Mouse (Mus musculus) liver, embryonic 12.5 days (tissue): ENCODE measurements around the gene Sf3b1. TPM values are rescaled to one million over a fixed set of nuclear protein-coding genes. Genes with fewer than 3 reads are reported as not detected.
"Not testable (repeated sequence)": the region's sequence is repeated elsewhere in the genome, so short reads cannot be mapped to it uniquely, and the experiment has no call there.

Experiments
- ATAC-seq: fragments of 200-750 bp; cut with Nextera tagmentation; 2 replicates; pipeline ENCODE4 v1.8.0; 2017; ENCODE audit warnings: moderate number of reproducible peaks, mild to moderate bottlenecking, moderate library complexity
- H3K27ac ChIP-seq: fragments of 300-500 bp; sonication (generic); 2 replicates; pipeline ENCODE4 v1.5.1; 2016; ENCODE audit warnings: mild to moderate bottlenecking
- H3K27me3 ChIP-seq: fragments of 300-500 bp; sonication (generic); replicated peaks from 2 replicates; pipeline ENCODE4 v1.6.1; 2016; ENCODE audit warnings: mild to moderate bottlenecking, moderate library complexity
- H3K36me3 ChIP-seq: fragments of 300-500 bp; sonication (generic); 2 replicates; pipeline ENCODE4 v1.6.1; 2016; ENCODE audit warnings: mild to moderate bottlenecking, moderate library complexity
- H3K4me1 ChIP-seq: fragments of 300-500 bp; sonication (generic); 2 replicates; pipeline ENCODE4 v1.6.1; 2016
- H3K4me2 ChIP-seq: fragments of 300-500 bp; sonication (generic); 2 replicates; pipeline ENCODE4 v1.6.1; 2016; ENCODE audit warnings: mild to moderate bottlenecking, moderate library complexity
- H3K4me3 ChIP-seq: fragments of 300-500 bp; sonication (generic); 2 replicates; pipeline ENCODE4 v1.5.1; 2016; ENCODE audit warnings: mild to moderate bottlenecking, moderate library complexity
- H3K9ac ChIP-seq: fragments of 300-500 bp; sonication (generic); 2 replicates; pipeline ENCODE4 v1.6.1; 2016; ENCODE audit warnings: mild to moderate bottlenecking, moderate library complexity
- H3K9me3 ChIP-seq: fragments of 300-500 bp; sonication (generic); replicated peaks from 2 replicates; pipeline ENCODE4 v1.6.1; 2016; ENCODE audit warnings: mild to moderate bottlenecking, moderate library complexity
- WGBS: fragments of 180-500 bp; shearing (Covaris S2); methylation state at CpG from one replicate; pipeline ENCODE4 v1.1.7; 2016; ENCODE audit not compliant: insufficient replicate concordance; 5-methylcytosine and 5-hydroxymethylcytosine counted together
- polyA plus RNA-seq: library from polyadenylated mRNA; unstranded; fragments of >200 nt; fragmentation: Nextera tagmentation; extraction: Ambion mirVana; gene quantifications from 2 replicates; pipeline ENCODE4 v1.2.1, GENCODE M21; 2016

Gene Sf3b1
- polyA plus RNA-seq, 1 experiment from 2014 or later, result 161 TPM

GRCm38 (mm10) chr1:54979226-54979984, 47.9 kb downstream of the Sf3b1 start:
- Histone ChIP-seq H3K9ac (no peak overlapping the region), H3K9me3 (no peaks in the 10 kb centered on the region), H3K27me3 (no peaks in the 10 kb centered on the region), H3K4me3 (no peak overlapping the region), H3K4me2 (no peak overlapping the region), H3K27ac (no peak overlapping the region), H3K36me3 (peaks cover 12% of the 10 kb centered on the region), H3K4me1 (0 out of 2 replicates have a peak, but pooled peaks cover 3% of the 10 kb centered on the region)
- WGBS, result 39% methylated on average over 1 of the region's 1 CpGs
- no peak; the same call in 1 of the 2 replicates for ATAC-seq

GRCm38 (mm10) chr1:54971687-54972404, 55.4 kb downstream of the Sf3b1 start:
- H3K9me3 ChIP-seq, result no peaks in the 10 kb centered on the region

DNA sequence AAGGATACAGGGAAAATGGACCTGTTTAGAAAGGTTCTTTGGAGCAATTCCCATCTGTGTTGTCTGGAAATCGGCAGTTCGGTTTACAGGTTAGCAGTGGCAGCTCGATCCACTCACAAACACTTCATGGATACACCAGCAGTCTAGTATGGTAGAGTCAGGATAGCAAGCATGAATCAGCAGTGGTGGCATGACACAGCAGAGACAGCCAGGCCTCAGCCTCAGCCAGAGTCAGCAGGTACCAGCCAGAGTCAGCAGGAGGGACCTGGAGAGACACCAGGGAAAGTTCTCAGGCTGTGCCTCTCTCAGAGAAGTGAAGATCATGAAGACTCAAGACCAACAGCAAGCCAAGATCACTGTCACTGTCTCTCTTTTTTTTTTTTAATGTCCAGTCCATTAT, 60.4 kb downstream of the Sf3b1 start:
- Histone ChIP-seq H3K9ac (no peak overlapping the region), H3K27me3 (no peaks in the 10 kb centered on the region), H3K4me3 (no peak overlapping the region), H3K4me2 (0 out of 2 replicates have a peak overlapping the region, but pooled peaks have one; percentile 8), H3K4me1 (no peaks in the 10 kb centered on the region), H3K9me3 (no peaks in the 10 kb centered on the region), H3K27ac (no peak overlapping the region), H3K36me3 (no peaks in the 10 kb centered on the region)
- WGBS, result 75% methylated on average over 3 of the region's 3 CpGs
- ATAC-seq, result peak; percentile 97

More at GRCm38 (mm10) chr1:54971687-54972404, 55.4 kb downstream of the Sf3b1 start:
- no peaks in the 10 kb centered on the region for H3K4me1 ChIP-seq
- no peak overlapping the region for H3K9ac ChIP-seq
- H3K27me3 ChIP-seq, result no peaks in the 10 kb centered on the region
- H3K4me3 ChIP-seq, result no peak overlapping the region
- H3K36me3 ChIP-seq, result no peaks in the 10 kb centered on the region
- no peak for ATAC-seq
- 67% methylated on average over 5 of the region's 5 CpGs for WGBS
- no peak overlapping the region for H3K4me2 ChIP-seq
- no peak overlapping the region for H3K27ac ChIP-seq

DNA sequence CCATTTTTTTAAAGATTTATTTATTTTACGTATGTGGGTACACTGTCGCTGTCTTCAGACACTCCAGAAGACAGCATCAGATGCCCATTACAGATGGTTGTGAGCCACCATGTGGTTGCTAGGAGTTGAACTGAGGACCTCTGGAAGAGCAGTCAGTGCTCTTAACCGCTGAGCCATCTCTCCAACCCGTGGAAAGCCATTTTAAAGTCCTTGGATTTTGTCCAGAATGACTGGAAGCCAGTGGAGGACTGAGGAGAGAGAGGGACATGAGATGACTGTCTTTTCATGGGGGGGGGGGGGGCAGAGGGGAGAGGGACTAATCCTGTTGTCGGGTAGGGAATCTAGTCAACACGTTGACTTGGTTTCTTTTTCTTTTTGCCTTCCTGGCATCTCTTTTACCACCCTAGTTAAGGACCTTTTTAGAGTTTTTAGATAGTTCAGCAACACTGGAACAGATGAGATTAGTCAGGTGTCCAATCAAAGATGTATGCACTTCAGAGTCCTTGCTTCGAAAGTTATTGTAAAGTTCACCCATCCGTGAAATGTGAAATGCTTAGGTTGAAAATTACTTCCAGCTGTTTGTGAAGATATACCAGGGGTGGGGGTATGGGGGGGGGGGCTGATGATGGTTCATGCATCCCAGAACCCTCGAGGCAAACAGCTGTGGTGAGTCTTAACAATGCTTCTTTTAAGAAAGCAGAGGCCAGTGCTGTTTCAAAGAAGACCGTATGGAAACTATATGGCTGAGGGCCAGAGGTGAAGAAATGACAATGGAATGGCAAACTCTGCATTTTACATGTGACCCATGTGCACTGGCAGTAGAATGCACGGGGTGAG, 61.9 kb downstream of the Sf3b1 start:
- H3K4me3 ChIP-seq, result no peak overlapping the region
- no peaks in the 10 kb centered on the region for H3K4me1 ChIP-seq
- no peak overlapping the region for H3K4me2 ChIP-seq
- H3K9me3 ChIP-seq, result no peaks in the 10 kb centered on the region
- H3K9ac ChIP-seq, result no peak overlapping the region
- 65% methylated on average over 11 of the region's 11 CpGs for WGBS
- H3K36me3 ChIP-seq, result no peaks in the 10 kb centered on the region
- ATAC-seq, result no peak
- H3K27me3 ChIP-seq, result no peaks in the 10 kb centered on the region
- H3K27ac ChIP-seq, result no peak overlapping the region

- no peaks in the 10 kb centered on the region for H3K4me1 ChIP-seq
- no peak overlapping the region for H3K27ac ChIP-seq
- H3K4me3 ChIP-seq, result no peak overlapping the region
- WGBS, result 70% methylated on average over 9 of the region's 9 CpGs
- H3K27me3 ChIP-seq, result no peaks in the 10 kb centered on the region
- H3K36me3 ChIP-seq, result no peaks in the 10 kb centered on the region
- H3K9ac ChIP-seq, result no peak overlapping the region
- ATAC-seq, result no peak
- no peaks in the 10 kb centered on the region for H3K9me3 ChIP-seq
- no peak overlapping the region for H3K4me2 ChIP-seq
Measured at GRCm38 (mm10) chr1:54961724-54962123, 65.6 kb downstream of the Sf3b1 start.

GRCm38 (mm10) chr1:54960613-54961165, 66.6 kb downstream of the Sf3b1 start:
- Histone ChIP-seq H3K9ac (no peak overlapping the region), H3K27me3 (no peaks in the 10 kb centered on the region), H3K4me2 (no peak overlapping the region), H3K27ac (no peak overlapping the region), H3K4me1 (no peaks in the 10 kb centered on the region), H3K4me3 (no peak overlapping the region), H3K36me3 (no peaks in the 10 kb centered on the region), H3K9me3 (no peaks in the 10 kb centered on the region)
- ATAC-seq, result no peak
- WGBS, result 72% methylated on average over 9 of the region's 9 CpGs

- H3K4me2 ChIP-seq, result no peak overlapping the region
- 54% methylated on average over 3 of the region's 3 CpGs for WGBS
- no peak for ATAC-seq
Measured at GRCm38 (mm10) chr1:54958525-54958924, 68.8 kb downstream of the Sf3b1 start.

DNA sequence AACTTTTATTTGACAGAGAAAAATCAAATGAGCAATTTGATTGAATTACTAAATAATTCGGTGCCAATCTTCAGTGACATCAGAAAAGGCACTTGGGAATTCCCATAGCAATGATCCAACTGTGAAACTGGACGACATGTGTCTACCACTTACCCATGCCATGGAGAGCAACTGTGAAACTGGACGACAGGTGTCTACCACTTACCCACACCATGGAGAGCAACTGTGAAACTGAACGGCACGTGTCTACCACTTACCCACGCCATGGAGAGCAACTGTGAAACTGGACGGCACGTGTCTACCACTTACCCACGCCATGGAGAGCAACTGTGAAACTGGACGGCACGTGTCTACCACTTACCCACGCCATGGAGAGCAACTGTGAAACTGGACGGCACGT, 70.3 kb downstream of the Sf3b1 start:
- ATAC-seq, H3K9ac ChIP-seq, H3K9me3 ChIP-seq, H3K27ac ChIP-seq, H3K27me3 ChIP-seq, H3K4me1 ChIP-seq, H3K36me3 ChIP-seq, H3K4me3 ChIP-seq, H3K4me2 ChIP-seq: not testable (repeated sequence)
- WGBS, result 78% methylated on average over 14 of the region's 14 CpGs

More at GRCm38 (mm10) chr1:54958525-54958924, 68.8 kb downstream of the Sf3b1 start:
- Histone ChIP-seq H3K27me3 (no peaks in the 10 kb centered on the region), H3K9ac (no peak overlapping the region), H3K9me3 (no peaks in the 10 kb centered on the region), H3K4me3 (no peak overlapping the region), H3K27ac (no peak overlapping the region), H3K36me3 (no peaks in the 10 kb centered on the region), H3K4me1 (no peaks in the 10 kb centered on the region)

GRCm38 (mm10) chr1:54954856-54955255, 72.4 kb downstream of the Sf3b1 start:
- no peak for ATAC-seq
- no peak overlapping the region for H3K27ac ChIP-seq
- H3K9ac ChIP-seq, result no peak overlapping the region
- no peak overlapping the region for H3K4me2 ChIP-seq
- no peaks in the 10 kb centered on the region for H3K27me3 ChIP-seq
- H3K9me3 ChIP-seq, result no peaks in the 10 kb centered on the region
- no peaks in the 10 kb centered on the region for H3K36me3 ChIP-seq
- no peaks in the 10 kb centered on the region for H3K4me1 ChIP-seq
- no peak overlapping the region for H3K4me3 ChIP-seq
- WGBS, result 68% methylated on average over 4 of the region's 4 CpGs

- WGBS, result 52% methylated on average over 3 of the region's 3 CpGs
- H3K4me3 ChIP-seq, result no peak overlapping the region
- no peaks in the 10 kb centered on the region for H3K27me3 ChIP-seq
- H3K36me3 ChIP-seq, result no peaks in the 10 kb centered on the region
- no peak overlapping the region for H3K27ac ChIP-seq
- H3K9ac ChIP-seq, result no peak overlapping the region
- H3K4me2 ChIP-seq, result no peak overlapping the region
- no peaks in the 10 kb centered on the region for H3K4me1 ChIP-seq
- no peaks in the 10 kb centered on the region for H3K9me3 ChIP-seq
- ATAC-seq, result no peak
Measured at GRCm38 (mm10) chr1:54944648-54945047, 82.6 kb downstream of the Sf3b1 start.

DNA sequence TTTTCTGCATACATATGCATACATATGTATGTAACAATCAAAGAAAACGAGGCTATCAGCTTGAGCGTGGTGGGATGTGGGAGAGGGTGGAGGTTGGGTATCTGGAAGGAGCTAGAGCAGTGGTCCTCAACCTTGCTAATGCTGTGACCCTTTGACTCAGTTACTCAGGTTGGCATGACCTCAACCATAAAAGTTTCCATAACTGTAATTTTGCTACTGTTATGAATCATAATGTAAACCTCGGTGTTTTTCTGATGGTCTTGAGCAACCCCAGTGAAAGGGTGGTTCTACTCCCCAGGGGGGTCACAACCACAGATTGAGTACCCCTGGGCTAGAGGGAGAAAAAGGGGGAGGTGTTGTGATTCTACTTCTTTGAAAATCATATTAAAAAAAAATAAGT, 91.8 kb downstream of the Sf3b1 start:
- Histone ChIP-seq H3K9ac (no peak overlapping the region), H3K4me1 (no peaks in the 10 kb centered on the region), H3K36me3 (no peaks in the 10 kb centered on the region), H3K4me3 (no peak overlapping the region), H3K9me3 (no peaks in the 10 kb centered on the region), H3K27me3 (no peaks in the 10 kb centered on the region), H3K4me2 (no peak overlapping the region), H3K27ac (no peak overlapping the region)
- WGBS, result 52% methylated on average over 3 of the region's 3 CpGs
- ATAC-seq, result no peak
